Mouse (Mus musculus) heart, embryonic 16.5 days (tissue): ENCODE measurements around the gene Mall. TPM values are rescaled to one million over a fixed set of nuclear protein-coding genes. Genes with fewer than 3 reads are reported as not detected.

Experiments used
- ATAC-seq: fragments of 200-750 bp; cut with Nextera tagmentation; replicated peaks from 2 replicates; pipeline ENCODE4 v1.8.0; 2017; ENCODE audit warnings: moderate number of reproducible peaks; ENCODE audit not compliant: insufficient read depth, low FRiP score; ENCODE audit errors: extremely low read depth
- H3K27ac ChIP-seq: fragments of 300-500 bp; sonication (generic); 2 replicates; pipeline ENCODE4 v1.5.1; 2014; ENCODE audit warnings: mild to moderate bottlenecking, low read length, control low read depth, moderate library complexity
- H3K27me3 ChIP-seq: fragments of 300-500 bp; sonication (generic); 2 replicates; pipeline ENCODE4 v1.6.1; 2014; ENCODE audit warnings: low read length, mixed read lengths; ENCODE audit not compliant: control insufficient read depth, insufficient read depth
- H3K36me3 ChIP-seq: fragments of 300-500 bp; sonication (generic); 2 replicates; pipeline ENCODE4 v1.6.1; 2014; ENCODE audit not compliant: control insufficient read depth, insufficient read depth
- H3K4me1 ChIP-seq: fragments of 300-500 bp; sonication (generic); 2 replicates; pipeline ENCODE4 v1.6.1; 2014; ENCODE audit warnings: low read length, mixed read lengths; ENCODE audit not compliant: control insufficient read depth, insufficient read depth
- H3K4me2 ChIP-seq: fragments of 300-500 bp; sonication (generic); 2 replicates; pipeline ENCODE4 v1.6.1; 2014; ENCODE audit warnings: low read depth, mild to moderate bottlenecking, control low read depth, low read length
- H3K4me3 ChIP-seq: fragments of 300-500 bp; sonication (generic); 2 replicates; pipeline ENCODE4 v1.5.1; 2014; ENCODE audit warnings: mild to moderate bottlenecking, control low read depth, low read length
- H3K9ac ChIP-seq: fragments of 300-500 bp; sonication (generic); 2 replicates; pipeline ENCODE4 v1.6.1; 2014; ENCODE audit warnings: low read length, control low read depth
- H3K9me3 ChIP-seq: fragments of 300-500 bp; sonication (generic); replicated peaks from 2 replicates; pipeline ENCODE4 v1.6.1; 2016; ENCODE audit warnings: low read length; ENCODE audit not compliant: control insufficient read depth
- WGBS: fragments of 180-500 bp; shearing (Covaris S2); extraction: QIAGEN DNeasy Blood & Tissue Kit; methylation state at CpG from one replicate; pipeline ENCODE4 v1.1.7; 2014; 5-methylcytosine and 5-hydroxymethylcytosine counted together
- polyA plus RNA-seq: library from polyadenylated mRNA; unstranded; fragments of >200 nt; fragmentation: Nextera tagmentation; extraction: Ambion mirVana; gene quantifications from 2 replicates; pipeline ENCODE4 v1.2.1, GENCODE M21; 2015

The Mall gene
- 9.5 and 9.9 TPM in 2 replicates for polyA plus RNA-seq

DNA sequence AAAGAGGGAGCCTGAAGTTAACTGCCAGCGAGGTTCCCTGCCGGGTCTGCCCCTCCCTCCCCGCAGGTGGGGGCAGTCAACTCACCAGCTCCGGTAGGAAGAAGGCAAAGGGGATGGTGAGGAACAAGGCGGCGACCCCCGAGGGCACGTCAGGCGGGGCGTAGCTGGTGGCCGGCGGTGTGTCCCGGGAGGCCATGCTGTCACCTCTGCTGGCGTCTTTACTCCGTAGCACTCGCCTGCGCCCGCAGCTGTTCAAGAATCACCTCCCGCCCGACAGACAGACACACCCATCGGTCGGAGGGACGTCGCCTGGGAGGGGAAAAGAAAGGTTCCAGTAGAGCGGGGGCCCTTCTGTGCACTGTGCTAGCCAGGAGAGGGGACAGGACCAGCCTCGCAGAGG lies at the start of gene Mall:
TSS of gene Mall (minus strand) at position 262 of the 400 bp plus-strand sequence.
- Histone ChIP-seq H3K4me2 (peak within 1 kb of the TSS; percentile 58), H3K4me1 (peaks cover 5% of the 10 kb centered on the region; the same call in 1 of the 2 replicates), H3K4me3 (peak within 1 kb of the TSS; percentile 40), H3K9me3 (no peaks in the 10 kb centered on the region), H3K27me3 (no peaks in the 10 kb centered on the region), H3K27ac (peak within 1 kb of the TSS; percentile 76), H3K9ac (peak within 1 kb of the TSS; percentile 62), H3K36me3 (no peaks in the 10 kb centered on the region)
- 3% methylated on average over 26 of the region's 26 CpGs for WGBS
- ATAC-seq: 0 out of 2 replicates have a peak, but pooled peaks have one; percentile 16

DNA sequence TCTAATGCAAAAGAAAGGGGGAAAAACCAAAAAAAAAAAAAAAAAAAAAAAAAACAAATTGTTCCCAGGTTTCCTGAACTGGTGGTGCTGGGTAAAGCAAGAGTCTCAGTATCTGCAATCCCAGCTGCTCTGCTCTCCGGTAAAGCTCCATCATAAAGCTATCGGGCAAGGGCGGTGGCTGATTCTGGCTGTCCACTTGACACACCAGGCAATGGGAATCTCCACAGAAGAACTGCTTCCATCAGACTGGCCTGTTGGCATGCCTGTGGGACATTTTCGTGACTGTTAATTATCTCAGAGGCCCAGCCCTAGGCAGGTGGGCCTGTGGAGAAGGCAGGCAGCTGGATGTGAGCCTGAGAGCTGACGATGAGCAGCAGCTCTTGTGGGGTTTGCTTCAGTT lies 48.7 kb upstream of the Mall start:
- Histone ChIP-seq H3K4me3 (no peak overlapping the region), H3K36me3 (peaks cover 7% of the 10 kb centered on the region; the same call in 1 of the 2 replicates), H3K9ac (no peak overlapping the region), H3K9me3 (no peaks in the 10 kb centered on the region), H3K27ac (no peak overlapping the region), H3K4me2 (no peak overlapping the region), H3K4me1 (no peaks in the 10 kb centered on the region), H3K27me3 (no peaks in the 10 kb centered on the region)
- WGBS: 83% methylated on average over 5 of the region's 5 CpGs
- no peak for ATAC-seq

DNA sequence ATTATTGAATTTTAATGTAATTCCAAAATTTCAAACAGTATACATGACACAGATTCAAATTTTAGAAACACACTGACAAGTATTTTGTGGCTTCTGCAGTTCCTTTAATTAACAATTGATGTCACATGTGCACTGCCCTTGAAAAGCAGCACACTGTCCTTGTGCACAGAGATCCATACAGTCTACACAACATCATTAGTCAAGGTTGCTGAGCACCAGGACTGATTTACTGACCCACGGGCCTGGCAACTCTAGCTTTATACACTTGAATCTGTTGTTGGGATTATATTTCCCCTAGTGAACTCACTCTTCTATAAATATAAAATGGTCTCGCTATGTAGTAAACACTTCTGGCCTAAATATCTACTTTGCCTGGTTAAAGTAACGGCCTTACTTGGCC lies 45.3 kb upstream of the Mall start:
- 74% methylated on average over 3 of the region's 3 CpGs for WGBS
- H3K4me2 ChIP-seq: no peak overlapping the region
- H3K9ac ChIP-seq: no peak overlapping the region
- no peak overlapping the region for H3K27ac ChIP-seq
- no peak overlapping the region for H3K4me3 ChIP-seq
- H3K9me3 ChIP-seq: no peaks in the 10 kb centered on the region
- peaks cover 7% of the 10 kb centered on the region; the same call in 1 of the 2 replicates for H3K36me3 ChIP-seq
- no peaks in the 10 kb centered on the region for H3K4me1 ChIP-seq
- no peak for ATAC-seq
- H3K27me3 ChIP-seq: no peaks in the 10 kb centered on the region

DNA sequence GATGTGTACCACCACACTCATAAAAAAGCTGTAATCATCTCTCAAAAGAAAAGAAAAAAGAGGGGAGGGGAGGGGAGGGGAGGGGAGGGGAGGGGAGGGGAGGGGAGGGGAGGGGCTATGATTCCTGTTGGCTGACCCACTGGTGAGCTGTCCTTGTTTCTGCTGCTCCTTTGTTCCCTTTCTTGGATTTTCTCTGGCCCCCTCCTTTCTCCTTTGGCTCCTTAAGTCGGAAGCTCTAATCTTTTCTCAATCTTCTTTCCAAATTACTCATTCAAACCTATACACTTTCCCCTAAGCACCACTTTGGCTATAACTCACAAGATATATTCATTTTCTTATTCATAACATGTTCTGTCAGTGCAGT lies 44.8 kb upstream of the Mall start:
- peaks cover 7% of the 10 kb centered on the region; the same call in 1 of the 2 replicates for H3K36me3 ChIP-seq

DNA sequence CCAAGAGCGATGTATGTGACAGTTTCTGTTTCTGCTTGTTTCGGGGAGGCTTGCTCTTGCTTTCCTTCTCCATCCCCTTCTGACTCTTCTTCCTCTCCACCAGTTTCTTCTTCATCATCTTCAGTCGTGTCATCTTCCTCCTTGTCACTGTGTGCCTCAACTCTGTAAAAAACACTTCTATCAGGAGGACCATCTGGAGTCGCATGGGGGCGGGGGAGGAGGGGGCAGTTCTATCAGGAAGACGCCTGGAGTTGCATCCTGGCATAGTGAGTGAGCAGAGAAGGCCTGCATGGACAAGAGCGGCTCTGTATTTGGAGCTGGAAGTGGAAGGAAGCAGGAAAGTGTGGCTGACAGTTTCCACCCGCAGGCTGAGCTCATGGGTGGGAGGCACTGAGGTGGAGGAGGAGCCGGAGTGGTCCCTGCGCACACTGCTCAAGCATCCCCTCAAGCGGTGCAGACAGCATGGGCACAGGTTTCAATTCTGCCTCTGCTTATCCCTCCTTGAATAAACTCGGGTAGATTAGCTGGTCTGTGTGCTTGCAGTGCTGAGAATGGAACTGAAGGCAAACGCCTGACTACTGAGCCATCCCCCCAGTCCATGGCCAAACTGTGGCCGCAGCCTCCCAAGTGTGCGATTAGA lies 44.3 kb upstream of the Mall start:
- H3K4me3 ChIP-seq: no peak overlapping the region
- H3K27ac ChIP-seq: no peak overlapping the region
- no peaks in the 10 kb centered on the region for H3K27me3 ChIP-seq
- no peak overlapping the region for H3K4me2 ChIP-seq
- ATAC-seq: no peak; the same call in 1 of the 2 replicates
- peaks cover 7% of the 10 kb centered on the region; the same call in 1 of the 2 replicates for H3K36me3 ChIP-seq
- H3K9ac ChIP-seq: no peak overlapping the region
- no peaks in the 10 kb centered on the region for H3K4me1 ChIP-seq
- WGBS: 54% methylated on average over 15 of the region's 15 CpGs
- H3K9me3 ChIP-seq: no peaks in the 10 kb centered on the region

More for the DNA sequence above, 44.8 kb upstream of the Mall start:
- WGBS: 43% methylated on average over 1 of the region's 1 CpGs
- Histone ChIP-seq H3K9me3 (no peaks in the 10 kb centered on the region), H3K4me1 (no peaks in the 10 kb centered on the region), H3K4me2 (no peak overlapping the region), H3K27ac (no peak overlapping the region), H3K27me3 (no peaks in the 10 kb centered on the region), H3K9ac (no peak overlapping the region), H3K4me3 (no peak overlapping the region)
- no peak for ATAC-seq

DNA sequence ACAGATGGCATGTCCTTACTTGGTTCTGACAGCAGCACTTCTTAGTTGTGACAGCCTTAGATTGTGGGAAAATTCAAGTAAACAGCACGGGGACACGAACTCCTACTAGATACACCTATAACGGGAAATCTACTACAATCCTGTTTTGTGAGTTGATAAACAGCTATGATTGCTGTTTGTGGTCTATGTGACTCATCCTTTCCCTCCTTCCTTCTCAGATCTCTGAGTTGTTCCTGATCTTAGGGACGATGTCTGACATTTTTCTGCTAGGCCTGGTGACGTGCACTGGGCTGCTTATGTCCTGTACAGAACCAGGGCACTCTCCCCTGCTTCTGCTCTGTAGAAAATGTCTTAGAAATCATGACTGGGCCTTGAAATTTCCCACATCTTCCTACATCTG lies 31.9 kb upstream of the Mall start:
- Histone ChIP-seq H3K36me3 (peaks cover 8% of the 10 kb centered on the region; the same call in 1 of the 2 replicates), H3K27me3 (no peaks in the 10 kb centered on the region), H3K27ac (no peak overlapping the region), H3K4me3 (no peak overlapping the region), H3K4me1 (peaks cover 11% of the 10 kb centered on the region; the same call in 1 of the 2 replicates), H3K9me3 (no peaks in the 10 kb centered on the region), H3K4me2 (no peak overlapping the region), H3K9ac (no peak overlapping the region)
- WGBS: 70% methylated on average over 5 of the region's 5 CpGs
- ATAC-seq: no peak

DNA sequence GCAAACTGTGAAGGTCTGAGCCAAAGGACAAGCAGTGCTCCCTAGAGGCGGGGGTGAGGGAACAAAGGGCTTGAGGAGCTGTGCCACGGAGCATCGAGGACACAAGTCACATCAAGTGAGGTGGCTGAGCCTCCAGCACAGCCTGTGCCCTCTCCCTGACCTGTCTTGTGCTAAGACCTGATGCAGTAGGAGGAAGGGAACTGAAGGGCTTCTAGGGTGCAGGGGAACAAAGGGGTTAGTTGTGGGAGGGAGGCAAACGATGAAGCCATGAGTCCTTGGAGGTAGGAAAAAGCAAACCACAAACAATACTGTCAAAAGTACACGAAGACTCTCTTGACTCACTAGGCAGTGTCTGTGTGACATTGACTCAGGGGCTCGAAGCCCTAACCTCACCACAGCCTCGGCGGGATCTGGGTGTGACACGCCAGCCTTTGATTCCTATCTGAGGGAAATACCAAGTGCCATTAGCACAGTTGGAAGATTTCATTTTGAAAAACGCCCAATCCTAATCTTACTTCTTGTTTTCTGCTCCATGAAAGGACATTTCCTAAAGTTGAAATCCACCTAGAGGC lies 30.8 kb upstream of the Mall start:
- Histone ChIP-seq H3K27ac (no peak overlapping the region), H3K9me3 (no peaks in the 10 kb centered on the region), H3K4me2 (no peak overlapping the region), H3K4me1 (peaks cover 11% of the 10 kb centered on the region; the same call in 1 of the 2 replicates), H3K9ac (no peak overlapping the region), H3K4me3 (no peak overlapping the region), H3K36me3 (peaks cover 5% of the 10 kb centered on the region; the same call in 1 of the 2 replicates), H3K27me3 (no peaks in the 10 kb centered on the region)
- 64% methylated on average over 10 of the region's 10 CpGs for whole genome bisulfite sequencing
- ATAC-seq: no peak

DNA sequence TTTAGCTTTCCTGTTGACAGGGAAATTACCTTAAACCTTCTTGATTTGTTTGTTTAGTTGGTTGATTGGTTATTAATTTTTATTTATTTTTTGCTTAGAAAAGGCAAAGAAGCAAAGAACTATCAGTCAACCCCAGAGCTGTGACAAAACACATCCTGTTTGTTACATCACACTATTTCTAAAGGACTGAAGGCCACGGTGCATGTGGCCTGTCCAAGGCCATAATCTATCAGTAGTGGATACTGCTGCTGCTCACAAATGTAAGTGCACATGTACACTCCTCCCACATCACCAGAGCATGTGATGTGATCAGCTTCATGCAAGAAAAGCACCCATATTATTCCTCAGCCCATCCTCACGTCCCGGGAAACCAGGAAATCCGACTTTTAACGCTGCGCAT lies 30.3 kb upstream of the Mall start:
- ATAC-seq: no peak
- 85% methylated on average over 6 of the region's 6 CpGs for WGBS
- no peak overlapping the region for H3K4me2 ChIP-seq
- H3K36me3 ChIP-seq: peaks cover 5% of the 10 kb centered on the region; the same call in 1 of the 2 replicates
- H3K9me3 ChIP-seq: no peaks in the 10 kb centered on the region
- H3K27ac ChIP-seq: no peak overlapping the region
- peaks cover 11% of the 10 kb centered on the region; the same call in 1 of the 2 replicates for H3K4me1 ChIP-seq
- no peaks in the 10 kb centered on the region for H3K27me3 ChIP-seq
- no peak overlapping the region for H3K4me3 ChIP-seq
- H3K9ac ChIP-seq: no peak overlapping the region

DNA sequence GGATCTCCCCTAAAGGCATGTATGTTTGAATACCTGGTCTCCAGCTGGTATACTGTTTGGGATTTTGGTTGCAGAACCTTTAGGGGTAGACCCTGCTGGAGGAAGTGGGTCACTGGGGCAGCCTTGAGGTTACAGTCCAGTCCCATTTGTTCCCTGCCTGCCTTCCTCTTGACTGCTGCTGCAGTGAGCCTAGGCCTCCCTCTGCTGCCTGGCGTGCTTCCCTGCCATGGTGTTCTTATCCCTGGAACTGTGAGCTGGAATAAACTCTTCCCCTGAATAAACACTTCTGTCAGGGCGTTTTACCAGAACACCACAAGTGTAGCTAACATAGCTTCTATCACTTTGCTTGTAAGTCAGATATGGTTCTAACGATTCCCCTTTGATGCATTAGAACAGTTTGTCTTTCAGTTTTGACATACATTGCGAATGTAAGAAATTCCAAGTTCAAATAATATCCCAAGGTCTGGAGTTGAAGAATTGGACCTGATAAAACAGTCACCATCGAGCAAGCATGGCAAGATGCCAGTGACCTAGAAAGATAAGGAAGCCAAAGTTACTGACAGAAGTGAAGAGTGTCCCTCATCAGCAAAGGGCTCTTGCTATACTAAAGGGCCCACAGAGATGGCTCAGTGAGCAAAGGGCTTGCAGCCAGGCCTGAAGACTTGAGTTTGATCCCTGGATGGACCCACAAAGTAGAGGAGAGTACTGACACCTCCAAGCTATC lies 29.6 kb upstream of the Mall start:
- Histone ChIP-seq H3K4me3 (no peak overlapping the region), H3K9ac (no peak overlapping the region), H3K4me1 (peaks cover 11% of the 10 kb centered on the region; the same call in 1 of the 2 replicates), H3K9me3 (no peaks in the 10 kb centered on the region), H3K27me3 (no peaks in the 10 kb centered on the region), H3K4me2 (no peak overlapping the region), H3K36me3 (peaks cover 3% of the 10 kb centered on the region; the same call in 1 of the 2 replicates), H3K27ac (peak overlapping the region; percentile 59)
- whole genome bisulfite sequencing: 35% methylated on average over 5 of the region's 5 CpGs
- peak; percentile 55 for ATAC-seq
